Mouse (Mus musculus) lung, adult 2 months (tissue): Measurements from ENCODE around the gene Arap1.

Source experiments
- CTCF ChIP-seq: fragments of 200-500 bp; IDR thresholded peaks from 2 replicates; pipeline ENCODE4 v1.5.1; 2011; ENCODE audit warnings: mild to moderate bottlenecking, low read length, control low read depth; ENCODE audit not compliant: insufficient read depth
- POLR2A ChIP-seq: fragments of 200-500 bp; IDR thresholded peaks from 2 replicates; pipeline ENCODE4 v1.6.1; 2011; ENCODE audit warnings: low read depth, mild to moderate bottlenecking, control low read depth, low read length, borderline replicate concordance; ENCODE audit errors: extremely low read depth

- TF ChIP-seq CTCF: no peak
- no peak for TF ChIP-seq POLR2A
These were observed 68.5 kb downstream of the Arap1 start for GRCm38 (mm10) chr7:101416391-101416790.
